Mouse (Mus musculus) T-helper 1 cell (primary cell): ENCODE measurements around the gene Carmil3.

Experiments used
- in situ Hi-C: fragments of 300-600 bp; cut with MboI, MseI; formaldehyde crosslinking; loops from one replicate; pipeline ENCODE4 v1.15.1; 2025; ENCODE audit warnings: high pct_unique_total_duplicates

Carmil3 gene

DNA sequence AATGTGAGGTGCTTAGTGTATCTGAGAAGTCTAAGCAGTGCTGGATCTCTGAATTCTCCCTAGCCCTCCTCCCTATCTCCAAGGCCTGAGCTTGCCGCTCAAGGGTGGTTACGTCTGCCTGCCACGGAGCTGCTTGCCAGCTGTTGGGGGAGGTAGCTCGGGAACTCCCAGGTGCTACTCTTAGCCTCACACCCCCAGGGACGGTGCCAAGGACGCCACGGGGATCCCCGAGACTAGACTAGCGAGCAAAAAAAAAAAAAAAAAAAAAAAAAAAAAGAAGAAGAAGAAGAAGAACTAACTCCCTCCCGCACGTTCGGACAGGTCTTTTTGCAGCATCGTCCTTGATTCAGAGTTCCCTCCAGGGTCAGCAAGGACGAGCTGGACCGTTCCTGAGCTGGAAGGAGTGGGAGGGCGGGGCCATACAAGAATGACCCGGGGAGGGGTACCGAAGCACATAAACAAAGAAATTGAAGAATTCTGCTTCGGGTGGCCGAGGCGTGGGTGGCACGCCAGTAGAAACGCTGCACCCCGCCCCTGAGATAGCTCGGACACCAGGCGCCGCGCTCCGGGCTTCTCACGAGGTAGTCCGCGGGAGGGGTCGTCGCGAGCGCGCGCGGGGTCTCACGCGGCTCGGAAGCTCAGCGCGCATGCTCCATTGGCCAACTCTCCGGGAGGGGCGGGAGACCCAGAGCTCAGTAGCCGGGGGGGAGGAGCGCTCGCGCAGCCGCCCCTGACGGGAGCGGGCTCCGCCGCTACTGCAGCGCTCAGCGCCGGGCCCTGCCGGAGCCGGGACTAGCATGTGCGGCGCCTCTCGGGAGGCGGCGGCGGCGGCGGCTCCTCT lies at the start of gene Carmil3:
Carmil3 (plus strand) TSS at position 291 of the 841 bp plus-strand sequence.
- in situ Hi-C loops: no loop called here

DNA sequence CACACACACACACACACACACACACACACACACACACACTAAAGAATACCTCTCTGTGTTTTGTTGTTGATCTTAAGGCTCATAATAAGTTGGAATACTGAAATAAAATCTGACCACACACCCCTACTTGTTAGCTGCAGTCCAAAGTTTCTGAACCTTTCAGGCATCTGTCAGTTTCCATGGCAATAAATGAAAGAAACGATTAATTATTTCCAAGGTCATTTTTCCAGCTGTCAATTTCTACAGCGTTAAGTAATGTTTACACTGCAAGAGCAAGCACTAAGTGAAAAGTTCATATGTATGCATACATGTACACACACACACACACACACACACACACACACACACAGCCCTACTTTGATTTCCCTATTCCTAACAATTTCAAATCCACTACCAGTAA lies 32.8 kb upstream of the Carmil3 start:
- in situ Hi-C loops: no loop called here

DNA sequence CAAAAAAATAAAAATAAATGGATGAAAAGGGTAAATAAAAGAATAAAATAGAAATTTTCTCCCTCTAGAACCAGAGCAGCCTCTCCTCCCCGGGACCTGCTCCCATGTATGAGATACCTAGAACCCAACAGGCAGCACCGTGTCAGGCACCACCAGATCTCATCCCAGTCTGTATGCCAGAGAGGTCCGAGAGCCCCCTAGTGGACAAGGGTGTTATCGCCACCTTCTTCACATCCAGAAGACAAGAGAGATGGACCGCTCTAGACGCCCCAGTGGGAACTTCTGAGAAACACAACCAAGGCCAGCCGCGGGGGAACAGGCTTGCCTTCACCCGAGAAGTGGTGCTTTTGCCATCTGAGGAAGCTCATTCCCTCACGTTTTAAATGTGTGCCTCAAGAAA lies 32.2 kb upstream of the Carmil3 start:
- in situ Hi-C loops: no loop called here

DNA sequence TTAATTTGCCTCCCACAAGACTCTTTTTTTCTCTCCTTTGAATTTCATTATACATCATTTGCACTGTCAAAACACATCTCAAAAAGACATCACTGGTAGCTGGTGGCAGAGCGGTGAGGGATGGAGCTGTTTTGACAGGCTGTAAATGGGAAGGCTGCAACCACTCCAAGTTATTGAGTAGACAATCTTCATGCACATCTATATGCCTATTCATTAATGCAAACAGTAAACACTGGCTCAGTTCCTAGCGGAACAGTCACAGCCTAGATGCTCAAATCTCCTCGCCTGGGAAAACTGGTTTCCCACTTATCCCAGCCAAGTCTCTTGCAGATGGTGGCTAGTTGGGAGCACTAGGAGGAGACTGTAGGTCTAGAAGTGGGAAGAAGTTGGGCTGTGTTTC lies 31.7 kb upstream of the Carmil3 start:
- in situ Hi-C loops: no loop called here

DNA sequence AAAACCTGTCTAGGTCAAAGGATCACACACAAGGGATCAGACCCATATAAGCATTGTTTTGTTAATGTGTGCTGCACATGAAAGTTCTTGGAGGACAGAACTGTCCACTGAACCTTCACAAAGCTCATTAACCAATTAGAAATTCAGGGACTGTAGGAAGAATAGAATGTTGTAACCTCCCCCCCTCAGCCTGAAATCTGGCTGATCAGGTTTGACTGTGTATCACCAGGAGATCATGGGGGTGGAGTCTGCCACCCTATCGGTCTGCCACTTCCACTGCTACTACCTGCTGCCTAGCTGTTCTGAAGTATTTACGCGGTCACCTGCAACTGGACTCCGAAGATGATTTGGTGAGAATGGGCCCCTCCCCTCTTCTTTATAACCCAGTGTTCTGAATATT lies 30.7 kb upstream of the Carmil3 start:
- in situ Hi-C loops: no loop called here

DNA sequence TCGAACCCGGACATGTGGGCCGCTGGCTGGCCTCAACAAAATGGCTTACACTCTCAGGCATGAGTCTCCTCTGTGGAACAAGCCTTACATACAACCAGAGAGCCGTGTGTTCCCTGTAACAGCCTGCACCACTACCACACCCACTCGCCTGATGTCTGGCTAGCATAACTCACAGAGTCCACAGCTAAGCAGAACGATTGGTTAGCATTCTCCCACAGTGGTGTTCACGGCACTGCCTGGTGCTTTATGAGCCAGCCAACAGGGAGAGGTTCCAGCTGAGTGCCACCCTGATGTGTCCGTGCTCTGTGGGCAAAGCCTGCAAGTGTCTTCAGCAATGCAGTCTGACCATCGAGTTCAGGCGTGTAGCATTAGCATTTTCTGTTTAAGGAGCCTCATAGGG lies 30.2 kb upstream of the Carmil3 start:
- in situ Hi-C loops: no loop called here

DNA sequence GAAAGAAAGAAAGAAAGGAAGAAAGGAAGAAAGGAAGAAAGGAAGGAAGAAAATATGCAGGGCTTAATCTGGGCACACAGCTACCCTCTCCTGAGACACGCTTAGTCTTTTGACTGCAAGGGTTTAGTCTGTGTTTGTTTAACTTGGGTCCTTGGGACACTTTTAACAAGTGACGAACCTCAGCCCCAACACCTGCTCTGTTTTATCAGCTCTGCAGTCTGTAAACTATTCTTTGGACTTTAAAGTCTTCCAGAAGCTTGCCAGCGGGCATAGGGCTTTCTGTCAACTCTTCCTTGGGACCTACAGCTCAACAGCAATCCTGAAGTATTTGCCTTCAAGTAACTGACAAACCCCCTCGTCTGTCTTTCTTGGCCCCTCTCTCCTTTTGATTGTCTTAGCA lies 28.7 kb upstream of the Carmil3 start:
- in situ Hi-C loops: no loop called here

DNA sequence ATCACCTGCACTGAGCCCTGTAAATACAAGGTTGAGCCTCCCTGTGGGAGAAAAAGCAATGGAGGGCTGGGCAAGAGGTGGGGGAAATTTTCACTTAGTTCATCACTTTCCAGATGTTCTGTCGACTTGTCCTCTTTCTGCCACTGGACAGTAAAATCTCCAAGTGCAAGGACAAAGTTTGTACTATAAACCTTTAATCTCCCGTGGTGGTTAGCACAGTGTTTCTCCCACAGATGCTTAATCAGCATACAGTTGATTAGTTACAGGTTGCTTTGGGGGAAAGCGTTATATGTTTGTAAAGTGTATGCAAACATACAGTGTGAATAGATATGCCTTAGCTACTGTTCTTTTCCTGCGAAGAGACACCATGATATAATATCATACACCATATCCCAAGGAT lies 24.0 kb upstream of the Carmil3 start:
- in situ Hi-C loops: no loop called here

DNA sequence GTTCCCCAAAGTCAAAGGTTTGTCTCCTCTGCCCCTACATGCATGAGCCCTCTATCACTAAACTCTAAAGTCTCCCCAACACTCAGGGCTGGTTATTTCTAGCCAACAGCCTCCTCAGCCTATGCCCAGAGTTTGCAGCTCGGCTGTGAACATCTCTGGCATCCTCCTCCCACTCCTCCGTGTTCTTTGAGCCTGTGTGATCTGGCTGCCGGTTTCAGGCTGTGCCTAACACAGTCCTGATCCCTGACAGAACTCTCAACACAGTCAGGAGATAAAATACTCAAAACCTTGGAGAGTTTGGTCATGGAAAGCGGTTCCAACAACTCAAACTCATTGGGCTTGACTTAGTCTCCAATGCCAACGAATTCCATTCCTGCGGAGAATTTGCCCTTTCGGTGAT lies 23.3 kb upstream of the Carmil3 start:
- in situ Hi-C loops: no loop called here

DNA sequence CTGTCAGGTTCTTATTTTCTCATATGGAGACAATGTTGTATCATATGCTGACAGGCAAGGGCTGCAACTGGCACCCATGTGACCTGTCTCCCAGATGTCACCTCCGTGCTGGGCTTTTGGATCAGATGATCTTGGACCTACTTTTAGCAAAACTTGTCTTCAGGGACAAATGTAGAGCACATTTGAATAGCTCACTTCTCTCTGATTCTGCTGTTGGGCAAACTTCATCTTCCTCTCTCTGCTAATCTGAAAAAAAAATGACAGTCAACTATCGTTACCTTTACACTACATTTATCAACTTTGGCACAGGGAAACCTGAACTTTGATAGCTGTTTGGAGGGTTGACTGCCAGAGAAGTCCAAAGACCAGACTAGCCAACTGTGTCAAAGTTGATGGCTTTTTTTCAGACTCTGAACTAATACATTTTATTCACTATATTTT lies 22.1 kb upstream of the Carmil3 start:
- in situ Hi-C loops: no loop called here

DNA sequence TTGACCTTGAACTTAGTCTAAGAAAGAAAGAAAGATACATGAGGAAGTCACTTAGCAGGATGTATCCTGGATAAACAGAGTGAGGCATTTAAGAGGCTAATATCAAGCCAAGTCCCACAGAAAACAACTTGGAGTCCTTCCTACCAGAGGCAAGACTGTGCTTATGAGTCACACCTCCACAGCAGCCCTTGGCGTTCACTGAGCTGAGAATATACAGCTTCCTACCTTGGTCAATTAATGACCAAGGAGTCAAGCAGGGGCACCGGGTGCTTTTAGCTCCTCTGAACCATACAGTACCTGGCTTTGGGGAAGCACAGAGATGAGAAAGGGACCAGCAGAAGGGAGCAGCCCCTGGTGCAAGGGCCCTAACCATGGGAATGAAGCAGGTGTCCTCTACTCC lies 21.4 kb upstream of the Carmil3 start:
- in situ Hi-C loops: no loop called here

DNA sequence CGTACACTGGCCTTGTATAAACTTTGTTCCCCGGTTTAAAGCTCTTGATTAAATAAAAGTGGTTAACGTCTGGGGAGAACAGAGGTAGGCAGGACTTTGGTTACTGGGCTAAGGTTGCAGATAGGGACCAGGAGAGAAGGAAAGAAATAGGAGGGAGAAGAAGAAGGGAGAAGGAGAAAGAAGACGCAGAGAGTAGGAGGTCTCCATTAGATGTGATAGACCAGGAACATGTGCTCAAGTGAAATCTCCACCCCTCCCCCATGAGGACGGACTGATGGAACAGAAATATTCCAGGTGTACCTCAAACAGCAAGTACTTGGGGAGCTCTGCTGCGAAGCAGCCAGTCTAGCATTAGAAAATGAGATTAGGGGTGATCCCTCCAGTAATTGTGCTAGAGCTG lies 20.6 kb upstream of the Carmil3 start:
- in situ Hi-C loops: no loop called here

DNA sequence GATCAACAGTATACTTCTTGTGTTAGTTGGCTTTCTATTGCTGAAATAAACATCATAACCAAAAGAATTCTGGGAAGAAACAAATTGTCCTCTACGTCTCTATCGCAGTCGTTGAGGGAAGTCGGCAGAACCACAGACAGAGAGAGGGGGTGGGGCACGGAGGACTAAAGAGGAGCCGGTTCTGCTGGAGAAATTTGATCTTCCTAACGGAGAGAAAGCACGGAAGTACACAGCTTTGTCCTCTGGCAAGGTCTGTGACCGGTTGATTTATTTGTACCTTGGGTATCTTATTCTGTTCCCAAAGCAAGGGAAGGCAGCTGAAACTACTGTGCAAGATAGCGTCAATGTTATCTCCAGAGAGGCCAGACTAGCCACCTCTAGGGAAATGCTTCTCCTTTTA lies 19.6 kb upstream of the Carmil3 start:
- in situ Hi-C loops: no loop called here

DNA sequence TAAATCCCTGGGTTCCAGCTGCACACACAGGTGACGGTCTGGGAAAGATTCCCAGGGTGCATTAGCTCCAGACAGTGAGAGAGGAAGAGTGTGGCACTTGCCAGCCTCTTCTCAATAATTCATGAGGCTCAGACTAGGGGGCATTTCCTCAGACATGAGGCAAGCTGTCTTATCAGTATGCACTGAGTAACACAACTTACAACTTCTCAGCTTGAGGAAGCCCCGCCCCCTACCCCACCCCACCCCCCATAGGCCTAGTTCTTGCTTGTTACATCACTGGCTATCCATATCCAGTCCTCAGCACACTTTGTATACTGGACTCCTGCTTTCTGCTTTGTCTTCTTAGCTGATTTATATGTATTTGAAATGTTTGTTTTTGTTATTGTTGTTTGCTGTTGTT lies 14.8 kb upstream of the Carmil3 start:
- in situ Hi-C loops: no loop called here

DNA sequence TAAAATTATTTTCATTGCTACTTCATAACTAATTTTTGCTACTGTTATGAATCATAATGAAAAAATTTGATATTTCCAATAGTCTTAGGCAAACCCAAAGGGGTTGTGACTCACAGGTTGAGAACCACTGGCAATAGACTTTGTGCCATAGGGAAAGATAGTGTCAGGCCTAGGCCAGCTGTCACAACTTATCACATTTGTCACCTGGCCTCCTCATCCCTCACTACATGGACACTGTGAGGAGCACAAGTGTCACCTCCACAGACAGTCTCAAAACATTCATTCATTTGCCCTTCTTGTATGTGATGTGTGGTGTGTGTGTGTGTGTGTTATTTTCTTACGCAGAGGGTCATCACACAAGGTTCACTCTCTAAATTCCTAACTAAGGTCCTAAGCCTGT lies 13.0 kb upstream of the Carmil3 start:
- in situ Hi-C loops: no loop called here

DNA sequence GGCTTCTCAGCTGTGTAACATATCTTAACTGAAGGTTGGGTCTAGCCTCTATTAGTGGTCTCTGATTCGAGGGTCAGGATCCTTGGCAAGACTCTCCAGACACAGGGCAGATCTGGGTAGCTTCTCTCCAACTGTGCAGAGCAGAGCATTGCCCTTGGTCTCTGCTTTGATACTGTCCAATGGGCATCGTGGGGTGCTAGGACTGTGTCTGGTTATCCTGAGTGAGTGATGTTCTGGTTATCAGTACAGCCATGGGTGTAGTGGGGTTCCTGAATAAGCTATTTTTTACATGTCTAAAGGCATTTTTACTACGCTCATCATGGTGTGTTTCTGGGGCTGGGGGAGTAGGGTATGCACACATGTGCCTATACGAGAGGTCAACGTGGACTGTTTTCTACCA lies 12.6 kb upstream of the Carmil3 start:
- in situ Hi-C loops: no loop called here

DNA sequence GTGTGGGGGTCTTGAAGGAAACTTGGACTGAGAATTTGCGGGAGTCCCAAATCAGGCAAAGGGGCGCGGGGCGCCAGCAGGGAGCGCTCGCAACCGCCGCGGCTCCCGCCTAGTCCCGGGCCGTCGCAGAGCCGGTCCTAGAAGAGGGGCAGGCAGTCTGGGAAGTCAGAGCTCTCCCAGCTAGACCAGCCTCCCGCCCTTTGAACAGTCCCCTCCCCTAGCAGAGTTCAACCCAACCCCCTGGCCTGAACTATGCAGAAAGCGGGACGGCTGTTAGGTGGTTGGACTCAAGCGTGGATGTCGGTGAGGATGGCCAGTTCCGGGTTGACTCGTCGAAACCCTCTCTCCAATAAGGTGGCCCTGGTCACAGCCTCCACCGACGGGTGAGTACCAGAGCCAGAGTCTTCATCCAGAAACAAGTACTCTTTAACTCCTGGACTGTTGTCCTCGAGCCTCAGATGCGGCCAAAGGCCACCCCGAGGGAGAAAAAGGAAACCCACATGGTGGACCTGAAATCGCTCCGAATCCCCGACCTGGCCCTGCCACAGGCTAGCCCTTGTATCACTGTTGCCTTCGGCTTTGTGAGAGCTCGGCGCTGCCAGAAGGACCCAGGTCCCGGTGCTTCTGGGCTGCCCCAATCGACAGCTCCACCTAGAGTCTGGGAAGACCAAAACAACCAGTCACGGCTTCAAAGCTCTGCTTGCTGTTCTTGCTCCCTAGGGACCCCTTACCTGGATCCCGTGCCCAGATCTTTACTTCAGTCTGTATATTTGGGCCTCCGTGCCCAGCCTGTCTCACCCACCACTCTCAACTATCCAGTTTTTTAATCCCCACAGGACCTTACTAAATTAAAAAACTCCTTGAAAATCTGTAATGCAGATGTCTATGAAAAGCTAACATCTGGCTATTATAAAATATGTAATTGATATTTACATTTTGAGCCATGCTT lies 11.5 kb upstream of the Carmil3 start, which contains the start of gene Dhrs4:
Dhrs4 (plus strand) TSS at position 108 of the 949 bp plus-strand sequence.
- in situ Hi-C loops: no loop called here

DNA sequence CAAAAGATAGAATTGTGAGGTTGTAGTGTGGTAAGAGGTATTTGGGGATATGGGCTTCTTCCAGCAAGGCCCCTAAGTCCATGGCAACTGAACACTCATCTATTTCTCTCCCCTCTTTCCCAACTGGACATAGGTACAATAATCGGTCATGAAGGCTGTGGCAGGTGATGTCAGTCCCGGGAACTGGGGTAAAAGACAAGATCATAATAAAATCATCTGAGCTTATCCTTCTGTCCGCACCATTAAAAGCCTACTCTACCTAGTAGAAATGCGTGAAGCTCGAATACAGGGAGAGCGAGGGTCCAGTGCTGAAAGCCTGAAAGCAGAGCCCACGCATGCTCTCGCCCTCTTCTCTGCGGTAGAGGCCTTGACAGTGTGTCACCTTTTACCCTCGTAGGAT lies 10.8 kb upstream of the Carmil3 start:
- in situ Hi-C loops: no loop called here

DNA sequence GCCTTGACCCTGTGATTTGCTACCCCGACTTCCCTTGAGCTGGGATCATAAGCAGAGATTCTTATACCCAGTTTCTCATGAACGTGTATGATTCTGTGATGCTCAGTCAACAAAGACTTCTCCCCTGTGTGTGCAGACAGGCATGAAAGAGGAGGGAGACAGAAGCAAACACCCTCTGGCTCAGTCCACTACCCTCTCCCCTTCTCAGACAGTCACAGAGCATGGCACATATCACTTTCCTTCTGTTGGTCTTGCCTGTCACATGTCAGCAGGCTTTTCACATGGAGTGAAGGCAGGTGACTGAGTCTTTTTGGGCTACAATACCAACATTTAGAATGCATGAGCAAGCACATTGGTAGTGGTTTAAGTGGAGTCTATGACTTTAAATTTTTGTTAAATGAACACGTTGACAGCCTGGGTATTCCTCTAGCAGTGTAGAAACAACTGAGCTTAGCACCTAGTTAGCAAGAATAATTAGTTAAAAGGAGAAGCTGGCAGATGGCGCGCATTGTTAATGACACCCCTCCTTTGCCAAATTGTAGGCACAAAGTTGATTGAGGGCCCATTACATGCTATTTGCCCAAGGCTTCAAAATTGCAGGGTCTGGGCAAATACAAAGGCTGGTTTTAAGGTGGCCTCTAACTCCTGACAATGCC lies 5.9 kb upstream of the Carmil3 start:
- in situ Hi-C loops: no loop called here

DNA sequence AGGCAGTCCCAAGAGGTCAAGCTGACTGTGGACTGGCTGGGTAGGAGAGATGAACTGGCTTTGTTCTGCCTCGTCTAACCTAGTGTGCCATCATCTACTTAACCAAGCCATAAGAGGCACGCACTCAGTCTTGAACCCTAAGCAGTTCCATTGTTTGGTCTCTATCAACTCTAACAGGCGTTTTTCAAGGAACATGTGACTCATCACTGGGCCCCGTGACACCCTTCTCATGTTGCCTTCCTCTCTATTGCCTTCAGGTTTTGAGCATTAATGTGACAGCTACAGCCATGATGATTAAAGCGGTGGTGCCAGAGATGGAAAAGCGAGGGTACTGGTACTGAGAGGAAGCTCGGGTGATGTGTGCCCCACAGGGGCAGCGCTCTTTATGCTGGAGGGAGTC lies 3.6 kb upstream of the Carmil3 start:
- in situ Hi-C loops: no loop called here

DNA sequence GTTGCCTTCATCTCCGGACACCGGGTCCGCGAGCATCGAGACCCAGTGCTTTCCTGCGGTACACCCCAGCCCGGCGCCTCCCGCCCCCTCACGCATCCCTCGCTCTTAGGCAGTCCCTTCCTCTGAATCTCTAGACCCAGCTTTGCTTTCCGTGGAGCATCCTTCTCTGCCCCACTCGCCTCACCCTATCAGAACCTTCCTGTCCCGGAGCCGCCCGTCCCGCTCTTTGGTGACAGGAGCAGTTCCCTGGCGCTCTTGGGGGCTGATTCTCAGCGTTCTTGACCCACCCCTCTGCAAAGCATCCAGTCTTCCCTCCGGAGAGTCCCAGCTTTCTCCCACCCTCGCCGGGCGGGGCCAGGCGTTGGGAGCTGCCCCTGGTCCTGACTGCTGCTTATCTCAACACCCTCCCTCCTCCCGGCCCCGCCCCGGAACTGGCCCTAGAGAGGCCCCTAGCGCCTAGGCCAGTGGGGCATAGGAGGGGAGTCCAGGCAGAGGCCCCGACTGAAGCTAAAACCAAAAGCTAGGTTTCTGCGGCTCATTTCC lies 911 bp downstream of the Carmil3 start:
- in situ Hi-C loops: no loop called here

DNA sequence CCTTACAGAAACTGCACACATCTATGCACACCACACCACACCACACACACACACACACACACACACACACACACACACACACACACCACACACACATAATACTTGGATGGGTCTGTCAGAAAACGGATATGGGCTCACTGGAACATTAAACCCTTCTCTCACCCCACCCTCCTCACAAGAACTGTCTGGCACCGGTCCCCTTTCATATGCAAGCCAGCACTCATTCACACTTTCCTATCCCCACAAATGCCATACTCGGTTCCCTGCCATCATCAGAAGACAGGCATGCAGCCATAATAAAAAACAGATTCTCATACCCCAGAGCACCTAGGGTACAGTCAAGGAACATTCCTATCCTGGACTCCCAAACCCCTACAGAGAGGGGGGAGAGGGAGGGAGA lies 1.7 kb downstream of the Carmil3 start:
- in situ Hi-C loops: no loop called here
